Mouse (Mus musculus): ENCODE results near the gene Gpc3. TPM values are rescaled to one million over a fixed set of nuclear protein-coding genes. Genes with fewer than 3 reads are reported as not detected.

Gpc3 gene
- polyA plus RNA-seq, 1 experiment = 3.4 TPM

DNA sequence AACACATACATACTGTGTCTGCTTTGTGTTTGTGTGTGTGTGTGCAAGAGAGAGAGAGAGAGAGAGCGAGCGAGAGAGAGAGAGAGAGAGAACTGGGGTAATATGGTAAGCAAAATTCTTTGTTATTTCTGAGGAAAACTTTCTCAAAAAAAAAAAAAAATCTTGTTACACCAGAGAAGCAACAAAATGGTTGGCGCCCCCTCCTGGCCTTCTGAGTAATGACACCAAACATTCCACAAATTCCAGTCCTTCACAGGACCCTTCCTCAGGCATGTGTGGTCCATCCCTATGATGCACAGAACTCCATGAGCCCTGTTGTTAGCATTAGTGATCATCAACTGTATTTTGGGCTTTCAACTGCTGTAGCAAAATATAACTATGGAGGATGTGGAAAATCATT is 172.0 kb downstream of the Gpc3 start:
- TF ChIP-seq POLR2A (IDR thresholded peaks at IDR 0.05; ENCODE audit: low read depth, low read length) (no peak), CTCF (IDR thresholded peaks at IDR 0.05; ENCODE audit: extremely low read depth, insufficient read depth, insufficient read length, insufficient replicate concordance) (no peak)
- Histone ChIP-seq H3K27ac (ENCODE audit: insufficient read depth, low read length) (no peak overlapping the region), H3K36me3 (ENCODE audit: control insufficient read depth, insufficient read depth, low read length) (no peaks in the 10 kb centered on the region), H3K4me1 (ENCODE audit: control insufficient read depth, insufficient read depth, insufficient read length) (no peaks in the 10 kb centered on the region), H3K27me3 (ENCODE audit: control insufficient read depth, insufficient read depth, low read length) (no peaks in the 10 kb centered on the region), H3K4me3 (ENCODE audit: extremely low read depth, insufficient read depth, insufficient read length) (no peak overlapping the region)
- no peak for DNase-seq (ENCODE audit: low read depth in 1 of 2, low spot score in 2 of 2)
- WGBS = 56% methylated on average over 3 of the region's 3 CpGs

DNA sequence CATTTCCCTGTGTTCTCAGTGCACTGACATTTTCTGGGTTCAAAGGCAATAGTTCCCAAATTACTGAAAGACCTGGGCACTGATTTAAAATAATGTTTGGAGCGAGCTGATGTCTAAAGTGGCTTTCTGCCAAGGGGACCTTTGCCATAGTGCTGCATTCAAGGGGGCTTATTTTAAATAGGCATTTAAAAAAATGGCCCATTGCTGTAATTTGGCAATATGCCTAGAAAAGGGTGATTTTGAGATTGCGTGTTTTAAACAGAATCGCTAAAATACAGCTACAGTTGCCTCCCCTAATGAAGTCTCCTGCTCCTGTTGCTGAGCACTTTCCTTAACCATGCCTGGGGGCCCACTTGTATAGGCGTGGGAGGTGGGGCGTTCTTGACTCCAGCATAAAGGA is 174.3 kb downstream of the Gpc3 start:
- DNase-seq (ENCODE audit: low read depth in 1 of 2, low spot score in 2 of 2) = no peak
- WGBS = 86% methylated on average over 5 of the region's 5 CpGs
- Histone ChIP-seq H3K36me3 (ENCODE audit: control insufficient read depth, insufficient read depth, low read length) (no peaks in the 10 kb centered on the region), H3K27me3 (ENCODE audit: control insufficient read depth, insufficient read depth, low read length) (no peaks in the 10 kb centered on the region), H3K4me3 (ENCODE audit: extremely low read depth, insufficient read depth, insufficient read length) (no peak overlapping the region), H3K4me1 (ENCODE audit: control insufficient read depth, insufficient read depth, insufficient read length) (no peaks in the 10 kb centered on the region), H3K27ac (ENCODE audit: insufficient read depth, low read length) (no peak overlapping the region)
- TF ChIP-seq CTCF (IDR thresholded peaks at IDR 0.05; ENCODE audit: extremely low read depth, insufficient read depth, insufficient read length, insufficient replicate concordance) (no peak), POLR2A (IDR thresholded peaks at IDR 0.05; ENCODE audit: low read depth, low read length) (no peak)

DNA sequence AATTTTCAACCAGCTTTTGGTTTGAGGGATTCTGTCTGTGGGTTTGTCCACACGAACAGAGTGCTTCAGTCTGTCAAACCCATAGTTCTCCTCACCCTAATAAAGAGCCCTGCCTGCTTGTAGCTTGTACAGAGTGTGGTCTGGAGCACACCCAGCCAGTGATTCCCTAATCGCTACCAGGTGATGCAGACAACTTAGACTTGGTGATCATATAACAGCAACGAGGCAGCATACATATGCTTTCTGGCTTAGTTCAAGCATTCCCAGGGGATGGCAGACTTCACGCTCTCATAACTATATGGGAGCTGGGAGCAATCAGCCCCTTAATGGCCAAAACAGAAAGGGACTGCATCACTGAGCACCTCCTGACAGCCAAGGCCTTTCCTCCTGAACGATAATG is 188.1 kb downstream of the Gpc3 start:
- whole genome bisulfite sequencing = 86% methylated on average over 5 of the region's 5 CpGs
- no peak overlapping the region for H3K4me3 ChIP-seq (ENCODE audit: extremely low read depth, insufficient read depth, insufficient read length)
- TF ChIP-seq POLR2A (IDR thresholded peaks at IDR 0.05; ENCODE audit: low read depth, low read length) (no peak), CTCF (IDR thresholded peaks at IDR 0.05; ENCODE audit: extremely low read depth, insufficient read depth, insufficient read length, insufficient replicate concordance) (no peak)
- H3K27ac ChIP-seq (ENCODE audit: insufficient read depth, low read length) = no peak overlapping the region
- no peaks in the 10 kb centered on the region for H3K27me3 ChIP-seq (ENCODE audit: control insufficient read depth, insufficient read depth, low read length)
- H3K4me1 ChIP-seq (ENCODE audit: control insufficient read depth, insufficient read depth, insufficient read length) = no peaks in the 10 kb centered on the region
- DNase-seq (ENCODE audit: low read depth in 1 of 2, low spot score in 2 of 2) = no peak
- H3K36me3 ChIP-seq (ENCODE audit: control insufficient read depth, insufficient read depth, low read length) = no peaks in the 10 kb centered on the region

DNA sequence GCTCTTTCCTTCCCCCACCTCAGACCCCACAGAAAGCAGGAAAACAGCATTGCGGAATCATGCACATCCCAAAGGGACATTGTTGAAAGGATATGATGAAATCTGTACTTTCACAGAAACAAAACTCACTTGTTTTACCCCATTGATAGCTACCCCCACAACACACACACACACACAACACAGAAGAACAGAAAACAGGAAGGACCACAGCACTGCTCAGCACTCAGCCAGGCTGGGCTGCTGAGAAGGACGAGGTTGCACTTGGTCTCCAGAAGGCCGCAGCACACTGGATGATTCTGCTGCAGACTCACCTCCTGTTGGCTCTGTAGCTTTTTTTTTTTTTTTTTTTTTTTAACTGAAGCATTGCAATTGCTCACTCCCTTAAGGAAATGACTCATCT is 193.9 kb downstream of the Gpc3 start:
- TF ChIP-seq POLR2A (IDR thresholded peaks at IDR 0.05; ENCODE audit: low read depth, low read length) (no peak), CTCF (IDR thresholded peaks at IDR 0.05; ENCODE audit: extremely low read depth, insufficient read depth, insufficient read length, insufficient replicate concordance) (no peak)
- Histone ChIP-seq H3K4me3 (ENCODE audit: extremely low read depth, insufficient read depth, insufficient read length) (no peak overlapping the region), H3K27me3 (ENCODE audit: control insufficient read depth, insufficient read depth, low read length) (no peaks in the 10 kb centered on the region), H3K27ac (ENCODE audit: insufficient read depth, low read length) (no peak overlapping the region), H3K4me1 (ENCODE audit: control insufficient read depth, insufficient read depth, insufficient read length) (no peaks in the 10 kb centered on the region), H3K36me3 (ENCODE audit: control insufficient read depth, insufficient read depth, low read length) (no peaks in the 10 kb centered on the region)
- no peak for DNase-seq (ENCODE audit: low read depth in 1 of 2, low spot score in 2 of 2)
- 56% methylated on average over 3 of the region's 3 CpGs for WGBS

DNA sequence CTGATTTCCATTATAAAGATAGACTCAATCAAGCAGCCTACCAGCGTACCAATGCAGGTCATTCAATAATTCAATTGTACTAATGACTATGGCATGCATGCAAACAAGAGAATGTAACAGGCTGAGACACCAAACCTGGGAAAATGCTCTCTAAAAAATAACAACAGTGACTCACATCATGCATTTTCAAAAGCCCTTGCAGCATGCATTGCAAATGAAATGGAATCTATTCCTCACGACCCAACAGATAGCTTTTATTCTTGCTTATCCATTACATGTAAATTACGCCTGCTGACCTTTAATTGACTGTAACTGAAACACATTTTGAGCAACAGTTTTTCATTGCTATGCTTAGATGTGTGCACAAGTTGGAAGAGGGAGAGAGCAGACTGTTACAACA is 200.8 kb downstream of the Gpc3 start:
- TF ChIP-seq POLR2A (IDR thresholded peaks at IDR 0.05; ENCODE audit: low read depth, low read length) (no peak), CTCF (IDR thresholded peaks at IDR 0.05; ENCODE audit: extremely low read depth, insufficient read depth, insufficient read length, insufficient replicate concordance) (no peak)
- Histone ChIP-seq H3K27me3 (ENCODE audit: control insufficient read depth, insufficient read depth, low read length) (no peaks in the 10 kb centered on the region), H3K4me1 (ENCODE audit: control insufficient read depth, insufficient read depth, insufficient read length) (no peaks in the 10 kb centered on the region), H3K27ac (ENCODE audit: insufficient read depth, low read length) (no peak overlapping the region), H3K36me3 (ENCODE audit: control insufficient read depth, insufficient read depth, low read length) (no peaks in the 10 kb centered on the region), H3K4me3 (ENCODE audit: extremely low read depth, insufficient read depth, insufficient read length) (no peak overlapping the region)
- 88% methylated on average over 3 of the region's 3 CpGs for WGBS
- DNase-seq (ENCODE audit: low read depth in 1 of 2, low spot score in 2 of 2) = no peak

DNA sequence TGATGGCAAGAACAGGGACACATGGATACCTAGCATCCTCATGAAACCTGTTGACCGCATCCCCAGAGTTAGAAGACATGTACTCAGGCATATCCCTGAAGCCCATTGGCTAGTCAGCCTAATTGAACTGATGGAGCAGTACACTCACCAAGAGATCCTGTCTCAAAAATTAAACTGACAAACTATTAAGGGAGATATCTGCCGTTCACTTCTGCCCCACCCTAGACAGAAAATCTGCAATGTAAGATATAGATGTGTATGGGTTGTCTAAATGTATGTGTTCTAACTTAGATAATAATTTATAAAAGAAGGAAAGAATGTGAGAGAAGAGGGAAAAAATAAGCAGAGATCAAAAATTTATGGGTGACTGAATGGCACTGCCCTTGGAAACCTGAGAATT is 212.6 kb downstream of the Gpc3 start:
- Histone ChIP-seq H3K36me3 (ENCODE audit: control insufficient read depth, insufficient read depth, low read length) (no peaks in the 10 kb centered on the region), H3K27me3 (ENCODE audit: control insufficient read depth, insufficient read depth, low read length) (no peaks in the 10 kb centered on the region), H3K27ac (ENCODE audit: insufficient read depth, low read length) (no peak overlapping the region), H3K4me3 (ENCODE audit: extremely low read depth, insufficient read depth, insufficient read length) (no peak overlapping the region), H3K4me1 (ENCODE audit: control insufficient read depth, insufficient read depth, insufficient read length) (no peaks in the 10 kb centered on the region)
- DNase-seq (ENCODE audit: low read depth in 1 of 2, low spot score in 2 of 2) = no peak
- WGBS = 92% methylated on average over 2 of the region's 2 CpGs
- no peak for TF ChIP-seq CTCF (IDR thresholded peaks at IDR 0.05; ENCODE audit: extremely low read depth, insufficient read depth, insufficient read length, insufficient replicate concordance)
- no peak for TF ChIP-seq POLR2A (IDR thresholded peaks at IDR 0.05; ENCODE audit: low read depth, low read length)

DNA sequence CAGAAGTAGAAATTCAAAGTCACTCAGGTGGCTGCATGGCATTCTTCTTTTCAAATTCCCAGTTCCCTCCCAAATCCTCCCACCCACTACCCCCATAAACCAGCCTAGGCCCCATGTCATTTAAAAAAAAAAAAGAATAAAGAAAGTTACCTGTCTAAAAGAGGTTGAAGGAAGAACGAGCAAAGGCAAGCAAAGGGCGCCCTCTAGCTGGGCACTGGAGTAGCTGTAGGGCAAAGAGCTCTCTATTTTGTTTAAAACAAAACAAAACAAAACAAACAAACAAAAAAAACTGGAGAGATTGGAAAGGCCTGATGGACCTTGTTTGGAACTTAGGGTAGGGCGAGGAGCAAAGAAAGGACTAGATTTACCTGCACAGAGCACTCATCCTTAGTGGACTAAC is 238.6 kb downstream of the Gpc3 start:
- H3K36me3 ChIP-seq (ENCODE audit: control insufficient read depth, insufficient read depth, low read length) = no peaks in the 10 kb centered on the region
- DNase-seq (ENCODE audit: low read depth in 1 of 2, low spot score in 2 of 2) = no peak

More for the DNA sequence above, 238.6 kb downstream of the Gpc3 start:
- no peak overlapping the region for H3K4me3 ChIP-seq (ENCODE audit: extremely low read depth, insufficient read depth, insufficient read length)
- TF ChIP-seq POLR2A (IDR thresholded peaks at IDR 0.05; ENCODE audit: low read depth, low read length) = no peak
- no peak for TF ChIP-seq CTCF (IDR thresholded peaks at IDR 0.05; ENCODE audit: extremely low read depth, insufficient read depth, insufficient read length, insufficient replicate concordance)
- H3K4me1 ChIP-seq (ENCODE audit: control insufficient read depth, insufficient read depth, insufficient read length) = no peaks in the 10 kb centered on the region
- no peak overlapping the region for H3K27ac ChIP-seq (ENCODE audit: insufficient read depth, low read length)
- no peaks in the 10 kb centered on the region for H3K27me3 ChIP-seq (ENCODE audit: control insufficient read depth, insufficient read depth, low read length)
- 56% methylated on average over 3 of the region's 3 CpGs for WGBS

All from spleen, adult 2 months (tissue).